Mouse (Mus musculus) left cerebral cortex, postnatal 36 days (tissue): ENCODE data around the gene Itgav. TPM values are rescaled to one million over a fixed set of nuclear protein-coding genes. Genes with fewer than 3 reads are reported as not detected.
A peak's percentile ranks its signal among the peaks of the same experiment; 100 is the strongest.
"Not testable (repeated sequence)": the region's sequence is repeated elsewhere in the genome, so short reads cannot be mapped to it uniquely, and the experiment has no call there.

ENCODE experiments used
- DNase-seq, 2 experiments: peaks; one replicate each; pipeline ENCODE4 v3.0.0; 2021 to 2022; ENCODE audit warnings: low spot score in 2 of 2, mixed read lengths in 1 of 2
- intact Hi-C: fragments of 180-260 bp; cut with DNase I; formaldehyde crosslinking; loops from one replicate; pipeline ENCODE4 v1.15.1; 2025
- total RNA-seq, 2 experiments: library from RNA; stranded (reverse); gene quantifications; 2 replicates each; pipeline ENCODE4 v1.2.3; 2021

Gene Itgav
- total RNA-seq, 2 experiments from 2014 or later: 133 to 134 TPM

DNA sequence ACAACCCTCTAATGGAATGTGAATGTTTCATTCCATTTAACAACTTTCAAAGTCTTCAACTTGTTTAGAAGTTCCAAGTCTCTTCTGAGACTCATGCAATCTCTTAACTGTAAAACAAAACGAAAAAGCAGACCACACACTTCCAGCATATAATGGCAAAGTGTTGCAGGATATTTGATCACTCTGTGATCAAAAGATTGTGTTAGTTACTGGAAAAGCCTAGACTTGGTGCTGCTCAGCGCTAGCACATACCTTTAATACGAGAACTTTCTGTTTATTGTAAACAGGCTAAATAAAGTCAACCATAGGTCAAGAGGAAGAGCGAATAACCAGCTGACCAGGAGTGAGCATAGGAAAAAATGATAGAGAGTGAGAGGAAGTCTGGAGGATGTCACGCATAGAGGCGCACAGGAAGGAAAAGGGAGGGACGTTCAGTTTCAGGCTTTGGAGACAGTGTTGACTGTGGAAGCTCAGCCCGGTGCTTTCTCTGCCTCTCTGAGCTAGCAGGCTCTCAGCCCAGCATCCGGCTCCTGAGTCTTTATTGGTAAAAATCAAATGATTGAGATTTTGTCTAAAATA lies 18.5 kb upstream of the Itgav start:
- intact Hi-C loops: no loop called here
- no peak for DNase-seq

DNA sequence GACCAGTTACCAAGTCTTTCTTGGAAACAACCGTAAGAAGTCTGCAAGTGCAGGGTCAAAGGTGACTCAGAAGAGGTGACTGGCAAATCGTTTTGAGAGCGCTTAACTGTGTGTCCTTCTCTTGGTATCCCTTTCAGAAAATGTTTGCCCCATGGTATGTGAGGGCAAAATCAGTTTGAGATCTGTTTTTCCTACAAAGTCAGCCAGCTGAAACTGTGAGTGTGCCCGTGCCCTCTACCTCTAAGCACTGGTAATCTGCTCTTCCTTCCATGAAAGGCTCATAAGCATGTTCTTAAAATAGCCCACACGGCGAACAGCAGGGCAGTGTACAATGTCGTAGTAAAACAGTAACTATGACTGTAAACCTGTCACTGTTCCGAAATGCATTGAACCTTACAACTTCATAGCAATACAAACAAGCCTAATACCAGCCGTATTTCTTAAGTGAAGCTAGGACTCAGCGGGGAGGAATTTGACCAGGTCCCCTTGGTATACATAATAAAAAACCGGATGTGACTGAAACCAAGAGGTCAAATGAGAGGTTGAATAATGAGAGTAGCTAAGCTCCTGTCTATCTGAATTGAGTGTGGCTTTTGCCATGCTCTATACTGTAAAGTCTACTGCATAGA lies 14.2 kb upstream of the Itgav start:
- intact Hi-C loops: no loop called here
- DNase-seq: no peak

DNA sequence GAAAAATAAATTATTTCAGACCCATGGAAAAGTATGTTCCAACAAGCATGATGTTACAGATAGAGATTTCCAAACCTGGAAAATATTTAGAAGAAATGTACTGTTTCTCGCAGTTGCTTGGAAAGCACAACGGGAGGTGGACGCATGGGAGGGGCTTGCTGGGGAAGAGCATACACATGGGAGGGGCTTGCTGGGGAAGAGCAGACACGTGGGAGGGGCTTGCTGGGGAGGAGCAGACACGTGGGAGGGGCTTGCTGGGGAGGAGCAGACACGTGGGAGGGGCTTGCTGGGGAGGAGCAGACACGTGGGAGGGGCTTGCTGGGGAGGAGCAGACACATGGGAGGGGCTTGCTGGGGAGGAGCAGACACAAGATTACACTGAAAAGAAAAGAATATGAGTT lies 10.9 kb upstream of the Itgav start:
- DNase-seq, intact Hi-C loops: not testable (repeated sequence)

DNA sequence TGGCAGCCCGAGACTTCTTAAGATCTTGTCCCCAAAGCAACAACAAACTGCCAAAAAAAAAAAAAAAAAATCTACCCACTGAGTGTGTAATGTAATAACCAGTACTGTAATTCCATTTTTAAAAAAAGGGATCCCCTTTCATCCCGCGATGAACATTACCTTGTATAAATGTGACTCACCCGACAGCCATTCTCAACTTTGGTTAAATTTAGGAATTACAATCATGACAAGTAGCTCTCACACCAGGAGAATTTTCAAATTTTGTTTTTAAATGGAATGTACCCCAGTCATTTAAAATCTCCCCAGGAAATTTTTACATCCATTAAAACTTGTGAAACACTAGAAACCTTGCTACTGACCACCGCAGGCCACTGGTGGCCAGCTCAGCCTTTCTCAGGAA lies 10.3 kb upstream of the Itgav start:
- intact Hi-C loops: no loop called here
- DNase-seq: no peak

DNA sequence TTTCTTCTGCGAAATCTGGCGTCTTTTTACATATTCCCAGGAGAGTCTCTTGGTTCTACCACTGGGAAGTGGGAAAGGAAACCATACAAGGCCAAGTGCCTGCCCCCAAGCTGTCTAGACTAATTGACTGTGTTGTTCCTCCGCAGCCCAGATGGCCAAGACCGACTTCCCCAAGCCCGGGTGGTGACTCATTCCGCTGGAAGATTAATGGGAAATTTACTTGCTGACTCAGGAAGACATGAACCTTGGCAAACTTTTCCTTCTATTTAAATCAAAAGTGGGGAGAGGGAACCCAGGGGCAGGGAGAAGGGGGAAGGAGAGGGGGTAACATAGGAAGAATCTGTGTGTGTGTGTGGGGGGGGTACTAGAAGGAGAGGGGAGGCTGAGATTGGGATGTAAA lies 9.4 kb upstream of the Itgav start:
- DNase-seq: peak; percentile 31 to 41

DNA sequence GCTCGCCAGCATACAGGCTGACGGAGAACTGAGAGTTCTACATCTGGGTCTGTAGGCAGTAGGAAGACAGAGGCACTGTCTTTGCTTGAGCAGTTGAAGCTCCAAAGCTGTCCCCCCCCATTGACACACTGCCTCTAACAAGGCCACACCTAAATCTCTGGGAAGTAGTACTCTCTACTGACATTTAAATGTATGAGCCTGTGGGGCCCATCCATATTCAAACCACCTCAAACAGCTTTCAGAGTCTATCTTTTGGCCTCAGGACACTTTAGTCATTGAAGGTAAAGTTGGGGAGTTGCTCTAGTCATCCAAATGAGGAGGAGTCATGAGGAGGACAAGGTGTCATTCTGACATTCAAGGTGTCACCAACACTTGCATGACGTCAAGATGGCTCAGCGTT lies 5.9 kb upstream of the Itgav start:
- no peak for DNase-seq
- intact Hi-C loops: no loop called here

More for the DNA sequence above, 9.4 kb upstream of the Itgav start:
- intact Hi-C loops: no loop called here

DNA sequence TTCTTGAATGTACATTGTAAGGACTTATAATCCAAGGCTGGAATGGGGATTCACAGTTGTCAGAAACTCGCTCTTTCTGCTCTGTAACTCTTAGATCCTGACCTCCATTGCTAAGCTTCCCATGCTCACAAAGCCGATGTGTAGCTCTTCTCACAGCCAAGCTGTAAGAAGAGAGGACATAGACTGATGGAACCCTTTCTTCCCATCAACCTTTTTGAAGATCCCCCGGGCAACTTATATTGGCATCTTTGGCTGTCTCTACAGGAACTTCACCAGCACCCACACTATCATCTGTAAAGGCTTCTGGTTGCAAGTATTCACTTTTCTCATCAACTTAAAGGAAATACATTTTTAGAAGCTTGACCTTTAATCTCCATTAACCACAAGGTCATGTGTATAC lies 2.6 kb upstream of the Itgav start:
- intact Hi-C loops: loop anchor here (5.0 kb wide), 1 partner anchor 51 kb away; no protein-coding TSS in a partner anchor
- no peak for DNase-seq

DNA sequence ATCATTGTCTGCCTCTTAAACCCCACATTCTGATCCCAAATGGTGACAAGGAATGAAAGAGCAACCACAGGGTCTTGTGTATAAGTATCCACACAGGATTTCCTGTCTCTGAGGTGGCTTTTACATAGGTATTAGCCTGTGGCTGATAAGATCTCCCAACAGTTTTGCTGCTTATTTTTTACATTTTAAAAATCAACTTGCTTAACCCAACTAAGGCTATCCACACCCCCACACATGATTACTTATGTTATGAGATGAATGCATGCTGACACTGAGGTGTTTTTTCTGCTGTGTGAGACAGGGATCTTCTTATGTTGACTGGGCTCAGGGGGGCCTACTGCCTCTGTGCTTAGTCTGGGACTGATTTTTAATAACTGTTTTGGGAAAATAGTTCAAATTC lies 1.3 kb upstream of the Itgav start:
- intact Hi-C loops: loop anchor here (5.0 kb wide), 1 partner anchor 49 kb away; no protein-coding TSS in a partner anchor
- DNase-seq: no peak

DNA sequence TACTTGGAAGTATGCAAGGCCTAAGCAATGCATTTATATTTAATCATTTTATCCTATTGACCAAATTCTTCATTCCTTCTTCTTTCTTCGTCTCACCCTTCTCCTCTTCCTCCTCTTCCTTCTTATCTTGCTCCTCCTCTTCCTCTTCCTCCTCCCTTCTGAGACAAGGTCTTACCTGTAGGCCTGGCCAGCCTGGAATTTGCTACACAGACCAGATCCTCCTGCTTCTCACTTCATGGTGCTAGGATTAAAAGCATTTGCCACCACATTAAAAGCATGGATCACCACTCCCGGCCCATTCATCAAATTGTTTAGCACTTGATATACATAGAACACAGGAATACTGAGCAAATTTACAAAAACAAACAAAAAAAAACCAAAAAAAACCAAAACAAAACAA lies 851 bp upstream of the Itgav start:
- intact Hi-C loops: loop anchor here (5.0 kb wide), 1 partner anchor 49 kb away; no protein-coding TSS in a partner anchor
- no peak for DNase-seq

DNA sequence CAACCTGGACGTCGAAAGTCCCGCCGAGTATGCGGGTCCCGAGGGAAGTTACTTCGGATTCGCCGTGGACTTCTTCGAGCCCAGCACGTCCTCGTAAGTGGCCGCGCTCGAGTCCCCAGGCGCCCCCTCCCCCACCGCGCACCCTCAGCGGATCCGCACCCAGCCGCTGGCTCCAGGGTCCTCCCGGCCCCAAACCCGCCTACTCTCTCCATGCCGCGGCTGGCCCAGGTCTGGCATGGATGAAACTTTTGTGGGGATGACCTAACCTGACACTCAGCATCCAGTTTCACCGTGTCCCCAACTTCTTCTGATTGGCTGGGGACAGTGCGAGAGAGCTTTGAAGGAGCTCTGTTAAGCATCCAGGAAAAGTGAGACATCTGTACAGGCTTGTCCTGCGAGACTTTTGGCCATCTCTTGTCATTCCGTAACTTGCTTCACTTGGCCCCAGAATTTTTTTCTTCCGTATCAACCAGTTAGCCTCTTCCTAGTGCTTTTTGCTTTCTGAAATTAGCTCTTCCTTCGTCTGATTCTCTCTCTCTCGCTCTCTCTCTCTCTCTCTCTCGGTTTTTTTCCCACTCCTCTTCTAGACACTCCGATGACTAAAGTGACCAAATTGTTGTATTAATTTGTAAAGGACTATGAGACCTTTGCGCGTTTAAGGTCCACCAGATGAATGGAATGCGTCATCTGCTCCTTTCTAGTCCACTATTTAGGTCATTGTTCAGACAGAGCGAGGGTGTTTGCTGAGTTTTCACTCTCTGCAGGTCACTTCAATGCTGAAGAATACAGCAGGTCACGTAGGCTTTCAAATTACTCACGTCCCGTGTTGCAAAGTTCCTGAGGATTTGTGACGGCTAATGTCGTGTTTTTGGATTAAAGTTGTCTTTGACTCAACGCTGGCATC lies 882 bp downstream of the Itgav start:
- peak; percentile 64 to 70 for DNase-seq
- intact Hi-C loops: loop anchor here (1.0 to 5.0 kb wide), 4 partner anchors 16 to 88 kb away; partner anchors contain the start of gene Fam171b

DNA sequence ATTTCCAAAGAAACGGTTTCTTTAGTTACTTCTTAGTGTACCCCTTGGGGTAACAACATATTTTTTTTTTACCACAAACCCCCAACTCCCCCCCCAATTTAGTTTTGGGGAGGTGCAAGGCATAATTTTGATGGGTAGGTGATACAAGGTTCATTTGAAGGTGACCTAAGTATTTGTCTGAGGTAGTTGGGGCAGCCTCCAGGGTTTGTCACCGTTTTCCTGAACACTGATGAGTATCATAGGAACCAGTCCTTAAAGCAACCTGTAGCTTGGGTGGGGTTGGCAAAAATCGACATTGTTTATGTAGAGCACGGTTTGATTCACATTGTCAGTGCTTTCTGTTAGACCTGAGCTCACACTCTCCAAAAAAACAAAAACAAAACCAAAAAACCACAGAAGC lies 1.6 kb downstream of the Itgav start:
- no peak for DNase-seq
- intact Hi-C loops: loop anchor here (2.0 kb wide), 2 partner anchors 15 to 87 kb away; partner anchors contain the start of gene Fam171b

DNA sequence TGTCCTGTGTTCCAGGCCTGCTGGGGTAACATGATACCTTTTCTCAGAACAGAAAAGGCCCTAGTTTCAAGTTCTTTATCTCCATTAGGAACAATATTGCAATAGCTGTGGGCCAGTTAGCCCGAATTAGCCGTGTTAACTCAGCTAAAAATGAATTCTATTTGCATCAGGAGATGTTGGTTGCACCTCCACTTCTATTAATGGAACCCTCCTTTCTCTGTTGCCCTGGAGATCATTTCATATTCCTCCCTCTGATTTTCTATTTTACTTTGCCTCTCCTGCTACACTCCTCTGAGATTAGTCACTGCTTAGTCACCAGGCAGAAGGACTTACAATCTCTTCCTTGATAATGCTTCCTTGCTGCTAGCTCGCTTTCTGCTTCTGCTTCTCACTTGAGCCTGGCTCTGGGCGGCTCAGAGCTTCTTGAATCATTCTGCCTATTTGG lies 4.1 kb downstream of the Itgav start:
- DNase-seq: peak; percentile 54 to 55
- intact Hi-C loops: no loop called here

DNA sequence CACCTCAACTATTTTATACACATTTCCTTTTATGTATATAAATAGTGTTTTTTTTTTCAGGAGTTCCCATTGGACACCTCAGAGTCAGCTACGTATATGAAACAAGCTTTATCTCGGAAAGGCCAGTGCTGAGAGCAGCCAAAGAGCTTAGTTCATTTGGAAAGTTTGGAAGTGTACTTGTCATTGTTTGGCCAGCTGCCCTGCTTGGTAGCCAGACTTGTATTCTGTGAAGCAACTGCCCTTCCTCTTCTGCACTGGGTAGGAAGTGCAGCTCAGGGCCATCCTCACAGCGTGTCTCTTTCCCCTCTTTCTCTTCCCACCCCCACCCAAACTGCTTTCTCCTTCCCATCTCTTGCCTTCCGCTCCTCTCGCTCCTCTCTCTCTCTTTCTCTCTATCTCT lies 5.1 kb downstream of the Itgav start:
- DNase-seq: peak in 1 of 2 experiments; percentile 44
- intact Hi-C loops: no loop called here

DNA sequence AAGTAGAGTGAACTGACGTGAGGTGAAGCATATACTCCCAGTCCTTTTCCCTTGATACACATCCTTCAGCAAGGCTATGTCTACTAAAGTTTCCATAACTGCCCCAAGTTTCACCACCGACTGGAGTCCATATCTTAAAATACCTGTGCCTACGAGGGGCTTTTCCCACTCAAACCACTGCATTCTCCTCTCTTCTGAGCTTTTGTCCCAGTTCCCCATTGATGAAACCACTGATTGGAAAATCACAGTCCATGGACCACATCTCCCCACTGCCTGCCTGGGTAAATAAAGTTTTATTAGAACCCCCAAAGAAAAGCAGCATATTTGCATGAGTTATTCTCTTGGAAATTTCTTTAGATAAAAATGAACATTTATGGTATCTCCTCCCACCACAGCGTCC lies 8.7 kb downstream of the Itgav start:
- no peak for DNase-seq
- intact Hi-C loops: no loop called here

DNA sequence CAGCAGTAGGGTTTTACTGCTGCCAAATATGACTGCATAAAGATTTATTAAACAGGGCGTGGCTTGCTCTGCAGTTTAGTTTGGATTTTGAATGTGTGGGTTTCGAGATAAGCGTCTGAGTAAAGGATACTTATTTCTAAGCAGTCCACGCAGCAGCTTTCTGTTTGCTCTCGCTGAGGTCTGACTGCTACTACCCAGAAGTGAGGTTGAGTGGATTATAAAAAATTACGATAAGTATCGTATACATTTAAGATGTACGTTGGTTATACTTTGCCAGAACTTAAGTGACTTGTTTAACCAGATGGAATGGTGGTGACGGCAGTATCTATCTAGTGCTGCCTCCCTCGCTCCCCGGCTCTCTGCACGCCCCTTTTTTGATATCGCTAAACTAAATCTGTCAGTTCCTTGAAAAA lies 9.8 kb downstream of the Itgav start:
- intact Hi-C loops: no loop called here
- no peak for DNase-seq

DNA sequence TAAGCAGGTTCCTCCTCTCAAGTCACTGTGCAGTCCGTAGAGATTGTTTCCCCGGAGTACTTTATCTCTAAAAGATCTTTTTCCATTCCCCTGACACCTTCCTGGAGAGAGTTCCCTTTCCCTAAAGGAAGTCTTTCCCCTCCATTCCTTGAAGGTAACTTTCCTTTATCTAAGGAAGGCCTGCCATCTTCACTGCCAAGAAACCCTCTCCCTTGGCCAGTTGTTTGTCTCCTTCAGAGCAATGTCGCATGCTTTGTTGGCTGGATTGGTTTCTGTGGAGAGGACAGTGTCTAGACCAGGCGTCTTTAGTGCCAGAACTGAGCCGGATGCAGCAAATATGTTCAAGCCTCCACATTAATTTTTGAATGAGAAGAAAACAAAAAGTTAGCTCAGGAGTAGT lies 11.1 kb downstream of the Itgav start:
- no peak for DNase-seq
- intact Hi-C loops: no loop called here

DNA sequence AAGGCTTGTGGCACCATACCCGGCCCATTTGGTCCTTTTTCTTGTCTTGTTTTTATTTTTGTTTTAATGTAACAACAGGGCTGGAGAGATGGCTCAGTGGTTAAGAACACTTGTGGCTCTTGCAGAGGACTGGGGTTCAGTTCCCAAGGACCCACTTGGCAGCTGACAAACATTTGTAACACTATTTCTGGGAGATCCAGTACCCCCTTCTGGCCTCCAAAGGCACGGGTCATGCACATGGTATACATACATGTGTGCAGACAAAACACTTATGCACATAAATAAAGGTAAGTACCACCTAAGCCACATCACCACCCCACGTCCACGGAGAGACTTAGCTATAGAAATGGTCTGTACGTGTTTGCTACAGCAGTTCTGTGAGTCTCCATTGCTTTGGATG lies 12.6 kb downstream of the Itgav start:
- intact Hi-C loops: no loop called here
- no peak for DNase-seq

DNA sequence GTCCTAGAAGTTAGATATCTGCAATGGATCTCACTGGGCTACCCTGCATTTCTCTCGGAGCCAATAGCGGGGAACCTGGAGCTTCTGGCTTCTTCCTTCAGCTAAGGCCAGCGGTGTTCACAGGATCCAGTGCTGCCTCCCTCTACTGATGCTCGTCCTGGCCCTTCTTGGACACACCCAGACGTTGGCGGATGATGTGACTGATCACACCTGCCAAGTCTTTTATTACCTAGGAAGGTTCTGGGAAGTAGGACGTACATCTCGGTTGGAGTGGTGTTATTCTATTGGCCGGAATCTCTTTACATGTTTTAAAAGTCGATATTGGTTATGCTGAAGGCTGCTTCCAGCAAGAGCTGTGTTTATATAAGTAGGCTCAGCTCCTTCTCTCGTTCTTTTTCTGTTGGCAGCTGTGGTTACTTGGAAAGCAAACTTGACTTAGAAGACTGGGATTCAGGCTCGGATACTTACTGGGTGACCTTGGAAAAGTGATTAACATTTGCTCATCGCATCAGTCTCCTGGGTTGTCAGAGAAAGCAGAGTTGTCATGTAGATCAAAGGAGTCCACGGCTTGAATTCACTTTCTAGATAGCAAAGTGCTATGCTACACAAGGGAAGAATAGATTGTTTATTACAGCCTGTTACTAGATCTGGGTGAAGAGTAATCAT lies 14.5 kb downstream of the Itgav start:
- intact Hi-C loops: no loop called here
- DNase-seq: no peak

DNA sequence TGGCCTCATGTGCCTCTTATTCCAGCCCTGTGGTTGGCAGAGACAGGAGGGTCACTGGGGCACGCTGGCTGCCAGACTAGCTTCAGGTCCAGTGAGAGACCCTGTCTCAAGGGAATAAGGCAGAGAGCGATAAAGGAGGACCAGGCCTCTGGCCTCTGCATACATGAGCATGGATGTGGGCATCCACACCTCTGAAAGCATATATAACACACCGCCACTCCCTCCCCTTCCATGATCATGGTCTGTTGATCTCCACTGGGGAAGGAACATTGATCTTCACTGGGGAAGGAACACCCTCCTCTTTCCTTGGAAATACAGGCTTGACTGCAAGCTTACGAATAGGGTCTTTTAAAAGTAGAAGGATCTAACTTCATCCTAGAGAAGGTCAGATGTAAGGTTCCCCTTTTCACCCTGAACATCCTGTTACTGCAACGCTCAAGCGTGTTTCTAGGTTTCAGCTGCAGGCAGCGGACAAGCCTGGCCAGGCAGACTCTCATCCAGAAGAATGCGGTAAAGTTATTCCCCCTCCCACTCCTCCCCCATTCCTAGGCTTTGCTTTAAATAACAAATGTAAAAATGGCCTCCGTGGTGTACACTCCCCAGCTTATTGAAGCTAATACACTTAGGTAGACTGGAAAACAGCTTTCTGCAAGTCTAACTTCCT lies 15.4 kb downstream of the Itgav start:
- peak in 1 of 2 experiments; percentile 32 for DNase-seq
- intact Hi-C loops: loop anchor here (2.0 kb wide), 1 partner anchor 15 kb away; the partner anchor contains the start of gene Itgav
